Mouse (Mus musculus) ES-Bruce4 (cell line): ENCODE results near the gene Gm12569. TPM values are rescaled to one million over a fixed set of nuclear protein-coding genes. Genes with fewer than 3 reads are reported as not detected.
A peak's percentile ranks its signal among the peaks of the same experiment; 100 is the strongest.

Source experiments
- H3K27ac ChIP-seq: 2 replicates; pipeline ENCODE4 v1.5.1; 2012; ENCODE audit warnings: low read length, inconsistent platforms; ENCODE audit not compliant: insufficient read depth
- H3K27me3 ChIP-seq: 2 replicates; pipeline ENCODE4 v1.6.1; 2012; ENCODE audit warnings: mild to moderate bottlenecking, low read length, inconsistent platforms; ENCODE audit not compliant: control insufficient read depth, poor library complexity, insufficient read depth, severe bottlenecking
- H3K36me3 ChIP-seq: 2 replicates; pipeline ENCODE4 v1.6.1; 2012; ENCODE audit warnings: inconsistent platforms, mild to moderate bottlenecking, low read length, moderate library complexity; ENCODE audit not compliant: control insufficient read depth, poor library complexity, insufficient read depth, severe bottlenecking
- H3K4me1 ChIP-seq: one replicate; pipeline ENCODE4 v1.8.1; 2011; ENCODE audit warnings: low read length; ENCODE audit not compliant: control insufficient read depth, insufficient read depth
- H3K4me3 ChIP-seq: 2 replicates; pipeline ENCODE4 v1.5.1; 2011; ENCODE audit warnings: low read depth, mild to moderate bottlenecking, low read length
- H3K9ac ChIP-seq: 2 replicates; pipeline ENCODE4 v1.6.1; 2012; ENCODE audit warnings: low read depth, mild to moderate bottlenecking, inconsistent platforms; ENCODE audit not compliant: poor library complexity, severe bottlenecking
- H3K9me3 ChIP-seq: replicated peaks from 2 replicates; pipeline ENCODE4 v1.6.1; 2012; ENCODE audit warnings: mild to moderate bottlenecking, low read length, inconsistent platforms; ENCODE audit not compliant: control insufficient read depth, poor library complexity, insufficient read depth, severe bottlenecking
- CTCF ChIP-seq: IDR thresholded peaks from one replicate; pipeline ENCODE4 v1.8.1; 2011; ENCODE audit warnings: low read depth, low read length
- EP300 ChIP-seq: IDR thresholded peaks from 2 replicates; pipeline ENCODE4 v1.6.1; 2011; ENCODE audit warnings: low read depth, low read length; ENCODE audit not compliant: insufficient read depth
- POLR2A ChIP-seq: IDR thresholded peaks from one replicate; pipeline ENCODE4 v1.8.1; 2011; ENCODE audit warnings: low read length; ENCODE audit not compliant: insufficient read depth
- polyA plus RNA-seq: library from polyadenylated mRNA; stranded (reverse); fragments of >200 nt; gene quantifications from 2 replicates; pipeline ENCODE4 v1.2.4, GENCODE M21; 2011; ENCODE audit warnings: low read depth; ENCODE audit not compliant: missing spikeins, insufficient read depth, insufficient read length

The Gm12569 gene
- polyA plus RNA-seq, result 3.2 and 4.1 TPM in 2 replicates

DNA sequence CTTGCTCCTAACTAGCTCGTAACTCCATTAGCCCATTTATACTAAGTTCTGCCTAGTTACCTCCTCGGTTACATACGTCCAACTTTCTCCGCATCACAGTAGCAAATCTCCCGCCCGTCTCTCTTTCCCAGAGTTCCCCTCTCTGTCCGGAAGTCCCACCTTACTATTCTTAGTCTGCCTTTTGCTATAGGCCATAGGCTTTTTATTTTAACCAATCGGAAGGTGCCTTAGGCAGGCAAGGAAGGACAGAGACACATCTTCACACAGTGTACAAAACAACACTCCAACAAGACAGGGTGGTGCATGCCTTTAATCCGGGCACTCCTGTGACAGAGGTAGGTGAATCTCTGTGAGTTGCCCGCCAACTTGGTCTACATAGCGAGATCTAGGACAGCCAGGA, at the start of gene Gm12569:
Gene Gm12569 (plus strand): TSS at position 166 of the 400 bp plus-strand sequence.
- Histone ChIP-seq H3K9ac (peak within 1 kb of the TSS; percentile 81), H3K4me3 (peak within 1 kb of the TSS; percentile 82), H3K9me3 (no peaks in the 10 kb centered on the region), H3K27me3 (no peaks in the 10 kb centered on the region), H3K36me3 (no peaks in the 10 kb centered on the region), H3K4me1 (no peaks in the 10 kb centered on the region), H3K27ac (0 out of 2 replicates have a peak within 1 kb of the TSS, but pooled peaks have one; percentile 12)
- TF ChIP-seq POLR2A, result peak; percentile 39
- TF ChIP-seq EP300, result no peak
- TF ChIP-seq CTCF, result no peak

DNA sequence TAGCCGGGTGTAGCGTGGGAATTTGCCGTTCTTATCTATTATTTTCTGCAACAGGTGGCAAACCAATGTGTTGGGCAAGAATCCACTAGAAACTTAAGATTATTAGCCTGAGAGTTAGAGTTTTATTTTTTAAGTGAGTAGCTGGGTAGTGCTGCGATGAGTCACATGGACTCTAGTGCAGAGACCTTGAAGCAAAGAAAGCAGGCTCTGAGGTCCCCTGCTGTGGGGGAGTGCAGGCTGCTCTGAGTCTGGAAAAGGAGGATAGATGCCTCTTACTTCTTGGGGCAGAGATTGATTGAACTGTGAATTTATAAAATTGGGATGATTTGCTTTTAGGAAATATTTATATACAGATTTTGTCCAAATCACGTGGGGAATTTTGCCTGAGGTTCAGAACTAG, 17.5 kb upstream of the Gm12569 start:
- H3K9ac ChIP-seq, result no peak overlapping the region
- TF ChIP-seq EP300 (no peak), POLR2A (no peak), CTCF (no peak)
- H3K27ac ChIP-seq, result no peak overlapping the region
- no peaks in the 10 kb centered on the region for H3K9me3 ChIP-seq
- H3K36me3 ChIP-seq, result no peaks in the 10 kb centered on the region
- H3K4me3 ChIP-seq, result no peak overlapping the region
- H3K4me1 ChIP-seq, result no peaks in the 10 kb centered on the region
- no peaks in the 10 kb centered on the region for H3K27me3 ChIP-seq

DNA sequence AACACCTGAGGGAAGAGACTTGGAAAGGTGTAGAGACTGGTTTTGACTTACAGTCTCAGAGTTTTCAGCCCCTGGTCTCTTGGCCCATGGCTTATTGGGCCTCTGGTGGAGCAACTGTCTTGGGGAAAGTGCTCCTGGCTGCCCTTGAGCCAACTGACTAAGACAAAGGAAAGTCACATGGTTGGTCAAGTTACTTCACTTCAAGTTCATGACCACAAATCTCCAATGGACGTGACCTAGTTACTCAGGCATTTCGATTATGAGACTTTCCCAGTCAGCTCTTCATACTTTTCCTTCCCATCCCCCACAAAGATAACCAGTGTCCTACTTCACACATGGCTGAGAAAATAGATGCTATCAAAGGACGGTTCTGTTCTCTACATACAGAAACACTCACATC, 12.5 kb upstream of the Gm12569 start:
- Histone ChIP-seq H3K27ac (no peak overlapping the region), H3K9ac (no peak overlapping the region), H3K4me1 (no peaks in the 10 kb centered on the region), H3K27me3 (no peaks in the 10 kb centered on the region), H3K9me3 (0 out of 2 replicates have a peak, but pooled peaks cover 3% of the 10 kb centered on the region), H3K4me3 (no peak overlapping the region), H3K36me3 (no peaks in the 10 kb centered on the region)
- no peak for TF ChIP-seq POLR2A
- TF ChIP-seq CTCF, result no peak
- no peak for TF ChIP-seq EP300

DNA sequence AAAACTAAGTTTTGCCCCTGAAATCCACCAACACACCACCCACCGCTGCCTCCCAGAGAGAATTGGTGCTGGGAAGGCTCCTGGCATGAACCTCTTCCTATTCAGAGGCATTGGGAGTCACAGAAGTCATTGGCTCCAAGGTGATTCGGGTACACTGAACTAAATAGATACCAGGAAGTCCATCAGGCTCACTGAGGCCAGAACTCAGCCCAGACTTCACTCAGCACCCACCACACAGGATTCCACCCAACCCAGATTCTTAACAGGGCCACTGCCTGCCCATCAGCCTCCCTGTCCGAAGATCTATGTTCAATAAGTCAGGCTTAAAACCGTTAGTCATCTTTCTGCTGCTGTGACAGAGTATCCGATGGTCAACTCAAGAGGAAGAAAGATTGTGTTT, 8.8 kb upstream of the Gm12569 start:
- TF ChIP-seq EP300, result no peak
- TF ChIP-seq CTCF, result no peak
- TF ChIP-seq POLR2A, result no peak
- 0 out of 2 replicates have a peak, but pooled peaks cover 6% of the 10 kb centered on the region for H3K9me3 ChIP-seq
- no peaks in the 10 kb centered on the region for H3K36me3 ChIP-seq
- H3K27ac ChIP-seq, result no peak overlapping the region
- no peak overlapping the region for H3K4me3 ChIP-seq
- no peaks in the 10 kb centered on the region for H3K4me1 ChIP-seq
- H3K9ac ChIP-seq, result no peak overlapping the region
- H3K27me3 ChIP-seq, result no peaks in the 10 kb centered on the region

DNA sequence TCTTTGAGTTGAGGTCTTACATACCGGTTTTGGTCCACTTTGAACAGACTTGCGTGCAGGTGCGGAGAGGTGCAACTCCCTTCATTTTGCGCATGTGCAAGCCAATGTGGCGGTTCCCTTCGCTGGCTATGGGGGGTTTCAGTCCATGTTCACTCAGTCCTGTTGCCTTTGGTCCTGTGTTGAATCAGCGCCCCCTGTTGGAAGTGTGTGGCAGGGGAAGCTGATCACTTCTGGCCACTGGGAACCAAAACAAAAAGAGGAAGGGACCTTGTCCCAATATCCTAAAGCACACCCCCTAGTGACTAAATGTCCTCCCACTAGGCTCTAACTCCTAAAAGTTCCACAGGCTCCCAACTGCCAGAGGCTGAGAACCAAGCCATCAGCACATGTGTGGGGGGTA, 6.3 kb upstream of the Gm12569 start:
- no peak overlapping the region for H3K9ac ChIP-seq
- H3K9me3 ChIP-seq, result 0 out of 2 replicates have a peak, but pooled peaks cover 6% of the 10 kb centered on the region
- no peaks in the 10 kb centered on the region for H3K27me3 ChIP-seq
- TF ChIP-seq EP300, result no peak
- peak; percentile 54 for TF ChIP-seq CTCF
- no peaks in the 10 kb centered on the region for H3K36me3 ChIP-seq
- H3K4me3 ChIP-seq, result no peak overlapping the region
- no peaks in the 10 kb centered on the region for H3K4me1 ChIP-seq
- no peak overlapping the region for H3K27ac ChIP-seq

DNA sequence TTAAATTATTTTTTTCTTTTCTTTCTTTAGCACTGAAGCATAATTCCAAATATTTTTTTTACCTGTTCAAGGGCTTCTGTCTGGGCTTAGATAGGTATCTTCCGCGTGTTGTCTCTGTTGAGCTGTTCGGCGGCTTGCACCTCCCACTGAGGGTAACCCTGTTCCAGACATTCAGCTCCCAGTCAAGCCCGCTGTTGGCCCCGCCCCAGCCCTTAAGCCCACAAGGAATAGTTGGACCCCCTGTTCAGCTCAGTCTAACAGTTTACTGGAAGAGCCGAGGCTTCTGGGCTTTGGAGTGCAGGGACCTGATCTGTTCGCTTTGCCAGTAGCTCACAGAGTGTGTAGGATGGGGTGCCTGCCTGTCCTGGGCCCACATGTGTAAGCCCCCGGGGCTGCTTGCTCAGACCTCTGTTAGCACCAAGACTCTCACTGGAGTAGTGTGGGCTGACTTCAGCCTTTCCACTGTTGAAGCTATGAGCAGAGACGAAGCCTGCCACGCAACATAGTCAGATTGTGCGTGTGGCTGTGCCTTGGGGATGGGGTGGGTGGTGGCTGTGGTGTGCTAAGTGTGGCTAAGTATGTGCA, 785 bp upstream of the Gm12569 start:
- no peaks in the 10 kb centered on the region for H3K36me3 ChIP-seq
- no peaks in the 10 kb centered on the region for H3K4me1 ChIP-seq
- TF ChIP-seq EP300, result no peak
- no peak for TF ChIP-seq POLR2A
- no peak for TF ChIP-seq CTCF
- H3K9ac ChIP-seq, result peak overlapping the region; percentile 81
- no peak overlapping the region for H3K27ac ChIP-seq
- H3K9me3 ChIP-seq, result no peaks in the 10 kb centered on the region
- no peaks in the 10 kb centered on the region for H3K27me3 ChIP-seq
- H3K4me3 ChIP-seq, result peak overlapping the region; percentile 82
